Mouse (Mus musculus) liver, embryonic 13.5 days (tissue): ENCODE measurements around the gene Zfp651. TPM values are rescaled to one million over a fixed set of nuclear protein-coding genes. Genes with fewer than 3 reads are reported as not detected.

Source experiments
- ATAC-seq: fragments of 200-750 bp; cut with Nextera tagmentation; 2 replicates; pipeline ENCODE4 v1.8.0; 2017; ENCODE audit warnings: low read depth, mild to moderate bottlenecking, moderate number of reproducible peaks, moderate library complexity
- DNase-seq: peaks from one replicate; pipeline ENCODE4 v3.0.0; 2022
- H3K27ac ChIP-seq: fragments of 300-500 bp; sonication (generic); 2 replicates; pipeline ENCODE4 v1.5.1; 2015; ENCODE audit warnings: moderate library complexity, mild to moderate bottlenecking, inconsistent platforms
- H3K27me3 ChIP-seq: fragments of 300-500 bp; sonication (generic); 2 replicates; pipeline ENCODE4 v1.6.1; 2015; ENCODE audit warnings: mild to moderate bottlenecking, inconsistent platforms
- H3K36me3 ChIP-seq: fragments of 300-500 bp; sonication (generic); 2 replicates; pipeline ENCODE4 v1.6.1; 2015; ENCODE audit warnings: mild to moderate bottlenecking, inconsistent platforms
- H3K4me1 ChIP-seq: fragments of 300-500 bp; sonication (generic); replicated peaks from 2 replicates; pipeline ENCODE4 v1.6.1; 2015; ENCODE audit warnings: inconsistent platforms
- H3K4me2 ChIP-seq: fragments of 300-500 bp; sonication (generic); 2 replicates; pipeline ENCODE4 v1.6.1; 2015; ENCODE audit warnings: inconsistent platforms, mild to moderate bottlenecking, moderate library complexity
- H3K4me3 ChIP-seq: fragments of 300-500 bp; sonication (generic); replicated peaks from 2 replicates; pipeline ENCODE4 v1.5.1; 2015; ENCODE audit warnings: mild to moderate bottlenecking, inconsistent platforms
- H3K9ac ChIP-seq: fragments of 300-500 bp; sonication (generic); 2 replicates; pipeline ENCODE4 v1.6.1; 2015; ENCODE audit warnings: mild to moderate bottlenecking, inconsistent platforms
- H3K9me3 ChIP-seq: fragments of 300-500 bp; sonication (generic); replicated peaks from 2 replicates; pipeline ENCODE4 v1.6.1; 2016; ENCODE audit warnings: inconsistent platforms
- WGBS: fragments of 180-500 bp; shearing (Covaris S2); methylation state at CpG from one replicate; pipeline ENCODE4 v1.1.7; 2015; ENCODE audit not compliant: insufficient replicate concordance; 5-methylcytosine and 5-hydroxymethylcytosine counted together
- polyA plus RNA-seq: library from polyadenylated mRNA; unstranded; fragments of >200 nt; fragmentation: Nextera tagmentation; extraction: Ambion mirVana; gene quantifications from 2 replicates; pipeline ENCODE4 v1.2.1, GENCODE M21; 2015

Gene Zfp651
- polyA plus RNA-seq, 1 experiment from 2014 or later = 1.3 TPM

GRCm38 (mm10) chr9:121791757-121792521 is 32.8 kb downstream of the Zfp651 start, which contains the start of gene Hhatl:
Hhatl (minus strand) TSS chr9:121792507.
- DNase-seq = no peak
- Histone ChIP-seq H3K9ac (no peak within 1 kb of the TSS), H3K36me3 (no peaks in the 10 kb centered on the region), H3K27ac (no peak within 1 kb of the TSS), H3K4me1 (no peaks in the 10 kb centered on the region), H3K27me3 (0 out of 2 replicates have a peak, but pooled peaks cover 3% of the 10 kb centered on the region), H3K4me2 (no peak within 1 kb of the TSS), H3K9me3 (no peaks in the 10 kb centered on the region), H3K4me3 (no peak within 1 kb of the TSS)
- 45% methylated on average over 23 of the region's 24 CpGs for WGBS
- no peak; the same call in 1 of the 2 replicates for ATAC-seq

GRCm38 (mm10) chr9:121794972-121795539 is 35.9 kb downstream of the Zfp651 start:
- no peak for ATAC-seq
- H3K4me2 ChIP-seq = no peak overlapping the region
- WGBS = 29% methylated on average over 1 of the region's 1 CpGs

GRCm38 (mm10) chr9:121797722-121798121 is 38.6 kb downstream of the Zfp651 start:
- 0 out of 2 replicates have a peak, but pooled peaks cover 5% of the 10 kb centered on the region for H3K27me3 ChIP-seq
- no peak overlapping the region for H3K27ac ChIP-seq
- no peak overlapping the region for H3K9ac ChIP-seq
- ATAC-seq (no peak), DNase-seq (no peak)
- H3K4me2 ChIP-seq = no peak overlapping the region
- no peaks in the 10 kb centered on the region for H3K36me3 ChIP-seq
- H3K9me3 ChIP-seq = no peaks in the 10 kb centered on the region
- no peak overlapping the region for H3K4me3 ChIP-seq
- H3K4me1 ChIP-seq = peaks cover 16% of the 10 kb centered on the region; the same call in 1 of the 2 replicates
- 19% methylated on average over 12 of the region's 12 CpGs for WGBS

More at GRCm38 (mm10) chr9:121794972-121795539, 35.9 kb downstream of the Zfp651 start:
- Histone ChIP-seq H3K9me3 (no peaks in the 10 kb centered on the region), H3K4me1 (peaks cover 11% of the 10 kb centered on the region; the same call in 1 of the 2 replicates), H3K27me3 (0 out of 2 replicates have a peak, but pooled peaks cover 5% of the 10 kb centered on the region), H3K36me3 (no peaks in the 10 kb centered on the region), H3K9ac (no peak overlapping the region), H3K4me3 (no peak overlapping the region), H3K27ac (no peak overlapping the region)
- DNase-seq = no peak

GRCm38 (mm10) chr9:121798887-121799520 is 39.9 kb downstream of the Zfp651 start:
- no peak for DNase-seq
- H3K9ac ChIP-seq = no peak overlapping the region
- no peaks in the 10 kb centered on the region for H3K9me3 ChIP-seq
- ATAC-seq = peak; percentile 32; the same call in 1 of the 2 replicates
- 30% methylated on average over 6 of the region's 6 CpGs for WGBS
- H3K4me1 ChIP-seq = peaks cover 18% of the 10 kb centered on the region; the same call in 1 of the 2 replicates
- no peak overlapping the region for H3K4me3 ChIP-seq
- no peak overlapping the region for H3K27ac ChIP-seq
- no peaks in the 10 kb centered on the region for H3K36me3 ChIP-seq
- no peak overlapping the region for H3K4me2 ChIP-seq
- 0 out of 2 replicates have a peak, but pooled peaks cover 5% of the 10 kb centered on the region for H3K27me3 ChIP-seq

- WGBS = 32% methylated on average over 7 of the region's 7 CpGs
Observed at GRCm38 (mm10) chr9:121802747-121803146, 43.6 kb downstream of the Zfp651 start.

GRCm38 (mm10) chr9:121807546-121807945 is 48.4 kb downstream of the Zfp651 start:
- no peak overlapping the region for H3K27ac ChIP-seq
- WGBS = 60% methylated on average over 1 of the region's 1 CpGs
- no peak for DNase-seq
- H3K4me2 ChIP-seq = no peak overlapping the region
- H3K4me1 ChIP-seq = 0 out of 2 replicates have a peak, but pooled peaks cover 4% of the 10 kb centered on the region
- no peak for ATAC-seq
- H3K9me3 ChIP-seq = no peaks in the 10 kb centered on the region
- no peaks in the 10 kb centered on the region for H3K27me3 ChIP-seq
- no peaks in the 10 kb centered on the region for H3K36me3 ChIP-seq
- H3K9ac ChIP-seq = no peak overlapping the region
- no peak overlapping the region for H3K4me3 ChIP-seq

More at GRCm38 (mm10) chr9:121802747-121803146, 43.6 kb downstream of the Zfp651 start:
- Histone ChIP-seq H3K4me3 (no peak overlapping the region), H3K27me3 (no peaks in the 10 kb centered on the region), H3K9ac (no peak overlapping the region), H3K36me3 (no peaks in the 10 kb centered on the region), H3K4me2 (no peak overlapping the region), H3K4me1 (peaks cover 18% of the 10 kb centered on the region; the same call in 1 of the 2 replicates), H3K27ac (no peak overlapping the region), H3K9me3 (no peaks in the 10 kb centered on the region)
- ATAC-seq = no peak
- DNase-seq = no peak

- Histone ChIP-seq H3K9me3 (no peaks in the 10 kb centered on the region), H3K27ac (no peak overlapping the region), H3K9ac (no peak overlapping the region), H3K4me2 (no peak overlapping the region), H3K4me3 (no peak overlapping the region), H3K4me1 (0 out of 2 replicates have a peak, but pooled peaks cover under 1% of the 10 kb centered on the region), H3K36me3 (no peaks in the 10 kb centered on the region), H3K27me3 (no peaks in the 10 kb centered on the region)
- ATAC-seq (no peak), DNase-seq (no peak)
- WGBS = 71% methylated on average over 7 of the region's 7 CpGs
Observed at GRCm38 (mm10) chr9:121807947-121808346, 48.8 kb downstream of the Zfp651 start.

- H3K9me3 ChIP-seq = no peaks in the 10 kb centered on the region
- DNase-seq = no peak
- no peak overlapping the region for H3K4me3 ChIP-seq
- H3K36me3 ChIP-seq = no peaks in the 10 kb centered on the region
- no peaks in the 10 kb centered on the region for H3K4me1 ChIP-seq
- no peaks in the 10 kb centered on the region for H3K27me3 ChIP-seq
- H3K27ac ChIP-seq = no peak overlapping the region
- 60% methylated on average over 3 of the region's 3 CpGs for WGBS
- ATAC-seq = no peak
- no peak overlapping the region for H3K9ac ChIP-seq
- no peak overlapping the region for H3K4me2 ChIP-seq
Observed at GRCm38 (mm10) chr9:121808511-121808910, 49.4 kb downstream of the Zfp651 start.

GRCm38 (mm10) chr9:121810081-121810821 is 51.1 kb downstream of the Zfp651 start:
- ATAC-seq (no peak), DNase-seq (no peak)
- WGBS = 50% methylated on average over 15 of the region's 15 CpGs
- Histone ChIP-seq H3K9me3 (no peaks in the 10 kb centered on the region), H3K27ac (no peak overlapping the region), H3K4me2 (no peak overlapping the region), H3K27me3 (no peaks in the 10 kb centered on the region), H3K36me3 (no peaks in the 10 kb centered on the region), H3K4me3 (no peak overlapping the region), H3K4me1 (no peaks in the 10 kb centered on the region), H3K9ac (no peak overlapping the region)

- no peak overlapping the region for H3K4me3 ChIP-seq
- no peak overlapping the region for H3K9ac ChIP-seq
- WGBS = 23% methylated on average over 6 of the region's 6 CpGs
- DNase-seq (no peak), ATAC-seq (no peak)
- no peaks in the 10 kb centered on the region for H3K9me3 ChIP-seq
- H3K27ac ChIP-seq = no peak overlapping the region
- H3K27me3 ChIP-seq = no peaks in the 10 kb centered on the region
- no peaks in the 10 kb centered on the region for H3K4me1 ChIP-seq
- no peaks in the 10 kb centered on the region for H3K36me3 ChIP-seq
- no peak overlapping the region for H3K4me2 ChIP-seq
Observed at GRCm38 (mm10) chr9:121815183-121815582, 56.1 kb downstream of the Zfp651 start.
